Mouse (Mus musculus): ENCODE results near the gene Asz1. TPM values are rescaled to one million over a fixed set of nuclear protein-coding genes. Genes with fewer than 3 reads are reported as not detected.

Gene Asz1
- polyA plus RNA-seq, 1 experiment from 2014 or later: not detected

GRCm38 (mm10) chr6:18051702-18052101 is 57.2 kb downstream of the Asz1 start:
- H3K27ac ChIP-seq: no peak overlapping the region
- 77% methylated on average over 5 of the region's 5 CpGs for WGBS
- H3K4me3 ChIP-seq: no peak overlapping the region
- no peaks in the 10 kb centered on the region for H3K36me3 ChIP-seq
- no peaks in the 10 kb centered on the region for H3K4me1 ChIP-seq
- H3K27me3 ChIP-seq: no peaks in the 10 kb centered on the region
- no peaks in the 10 kb centered on the region for H3K9me3 ChIP-seq
- H3K9ac ChIP-seq: no peak overlapping the region
- ATAC-seq (ENCODE audit: insufficient number of reproducible peaks, insufficient read depth, low FRiP score, low TSS enrichment, low read depth): no peak
- no peak overlapping the region for H3K4me2 ChIP-seq

DNA sequence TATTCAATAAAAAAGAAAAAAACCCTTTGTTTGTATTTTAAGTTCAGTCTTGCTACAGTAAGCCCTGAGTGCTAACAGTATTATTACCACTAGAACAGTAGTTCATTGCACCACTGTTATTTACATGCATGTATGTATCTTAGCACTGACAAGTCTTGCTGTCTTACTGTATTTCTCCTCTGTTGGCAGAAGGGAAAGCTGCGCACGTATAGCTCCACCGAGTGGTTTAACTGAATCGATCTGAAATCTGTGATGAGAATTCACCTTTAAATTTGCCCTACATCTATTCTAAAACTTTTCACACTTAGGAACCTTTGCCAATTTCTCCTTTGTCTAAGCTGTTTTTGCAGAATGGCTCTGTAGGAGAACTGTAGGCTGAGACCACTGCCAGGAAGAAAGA is 64.6 kb downstream of the Asz1 start:
- Histone ChIP-seq H3K4me2 (no peak overlapping the region), H3K9ac (no peak overlapping the region), H3K4me3 (no peak overlapping the region), H3K9me3 (no peaks in the 10 kb centered on the region), H3K27me3 (no peaks in the 10 kb centered on the region), H3K27ac (no peak overlapping the region), H3K36me3 (no peaks in the 10 kb centered on the region), H3K4me1 (no peaks in the 10 kb centered on the region)
- no peak for ATAC-seq (ENCODE audit: insufficient number of reproducible peaks, insufficient read depth, low FRiP score, low TSS enrichment, low read depth)
- WGBS: 84% methylated on average over 4 of the region's 4 CpGs

- Histone ChIP-seq H3K27ac (no peak overlapping the region), H3K36me3 (no peaks in the 10 kb centered on the region), H3K4me1 (no peaks in the 10 kb centered on the region), H3K4me2 (no peak overlapping the region), H3K27me3 (no peaks in the 10 kb centered on the region), H3K9me3 (no peaks in the 10 kb centered on the region), H3K4me3 (no peak overlapping the region), H3K9ac (no peak overlapping the region)
- 83% methylated on average over 5 of the region's 5 CpGs for WGBS
- ATAC-seq (ENCODE audit: insufficient number of reproducible peaks, insufficient read depth, low FRiP score, low TSS enrichment, low read depth): no peak
These were observed 65.7 kb downstream of the Asz1 start for GRCm38 (mm10) chr6:18043172-18043571.

- H3K9ac ChIP-seq: no peak overlapping the region
- no peaks in the 10 kb centered on the region for H3K36me3 ChIP-seq
- H3K27me3 ChIP-seq: peaks cover 48% of the 10 kb centered on the region
- peak overlapping the region; percentile 95 for H3K4me2 ChIP-seq
- peaks cover 25% of the 10 kb centered on the region for H3K4me1 ChIP-seq
- ATAC-seq (ENCODE audit: insufficient number of reproducible peaks, insufficient read depth, low FRiP score, low TSS enrichment, low read depth): no peak
- H3K9me3 ChIP-seq: no peaks in the 10 kb centered on the region
- WGBS: 22% methylated on average over 6 of the region's 6 CpGs
- peak overlapping the region; percentile 54 for H3K4me3 ChIP-seq
- no peak overlapping the region for H3K27ac ChIP-seq
These were observed 76.6 kb downstream of the Asz1 start for GRCm38 (mm10) chr6:18032271-18032670.

DNA sequence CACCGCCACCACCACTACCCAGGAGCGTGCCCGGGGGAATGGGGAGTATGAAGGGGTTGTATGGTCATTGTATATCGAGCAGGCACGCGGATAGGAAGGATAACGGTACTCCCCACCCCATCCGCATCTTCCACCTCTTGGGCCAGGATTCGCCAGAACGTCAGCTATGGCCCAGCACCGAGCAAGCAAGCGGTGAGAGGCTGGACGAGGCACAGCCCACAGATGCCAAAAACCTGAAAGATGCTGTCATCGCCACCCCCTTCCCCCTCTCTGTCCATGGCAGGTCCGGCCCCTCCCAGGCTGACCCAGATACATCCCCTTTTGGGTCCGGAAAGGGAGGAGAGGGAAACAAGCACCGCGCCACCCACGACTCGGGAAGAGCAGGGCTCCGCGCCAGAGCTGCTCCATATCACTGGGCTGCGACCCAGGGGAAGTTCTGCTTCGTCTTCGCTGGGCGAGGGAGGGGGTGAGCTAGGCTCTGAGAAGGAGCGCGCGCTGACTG is 77.3 kb downstream of the Asz1 start:
- H3K4me1 ChIP-seq: peaks cover 25% of the 10 kb centered on the region
- peak overlapping the region; percentile 54 for H3K4me3 ChIP-seq
- H3K36me3 ChIP-seq: no peaks in the 10 kb centered on the region
- H3K27me3 ChIP-seq: peaks cover 48% of the 10 kb centered on the region
- WGBS: 2% methylated on average over 29 of the region's 29 CpGs
- no peak overlapping the region for H3K27ac ChIP-seq
- H3K4me2 ChIP-seq: peak overlapping the region; percentile 95
- no peaks in the 10 kb centered on the region for H3K9me3 ChIP-seq
- H3K9ac ChIP-seq: peak overlapping the region; percentile 62
- ATAC-seq (ENCODE audit: insufficient number of reproducible peaks, insufficient read depth, low FRiP score, low TSS enrichment, low read depth): no peak

DNA sequence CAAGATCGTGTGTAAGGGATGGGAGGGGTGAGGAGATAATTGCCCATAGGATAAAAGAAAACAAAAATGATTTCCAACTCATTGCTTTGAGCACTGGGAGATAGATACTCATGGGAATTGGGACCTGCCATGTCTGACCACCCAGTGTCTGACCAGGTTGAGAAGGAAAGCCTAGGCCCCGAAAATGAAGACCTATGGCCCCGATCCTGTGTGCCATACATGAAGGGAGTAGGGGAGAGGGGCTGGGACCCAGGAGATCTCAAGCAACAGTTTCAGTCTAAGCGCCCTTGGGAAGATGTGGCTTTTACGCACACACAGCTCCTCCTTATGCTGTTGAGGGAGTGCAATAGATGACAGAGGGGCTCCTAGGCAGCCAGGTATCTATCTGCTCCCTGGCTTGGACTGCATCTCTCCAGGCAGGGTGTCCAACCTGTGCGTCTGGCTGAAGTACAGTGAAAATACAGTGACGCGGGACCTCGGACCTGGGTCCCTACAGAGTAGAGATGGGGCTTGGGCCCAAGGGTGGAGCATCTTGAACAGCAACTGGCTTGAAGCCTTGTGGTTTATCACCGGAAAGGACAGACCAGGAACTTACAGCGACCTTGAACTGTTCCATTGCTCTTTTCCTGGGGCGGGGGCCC is 77.9 kb downstream of the Asz1 start:
- Histone ChIP-seq H3K4me2 (peak overlapping the region; percentile 95), H3K36me3 (no peaks in the 10 kb centered on the region), H3K27ac (no peak overlapping the region), H3K27me3 (peaks cover 48% of the 10 kb centered on the region), H3K4me1 (peaks cover 25% of the 10 kb centered on the region), H3K4me3 (peak overlapping the region; percentile 54), H3K9me3 (no peaks in the 10 kb centered on the region), H3K9ac (peak overlapping the region; percentile 62)
- no peak for ATAC-seq (ENCODE audit: insufficient number of reproducible peaks, insufficient read depth, low FRiP score, low TSS enrichment, low read depth)
- WGBS: 9% methylated on average over 12 of the region's 12 CpGs

- Histone ChIP-seq H3K4me2 (peak within 1 kb of the TSS; percentile 95), H3K9ac (peak within 1 kb of the TSS; percentile 65), H3K9me3 (no peaks in the 10 kb centered on the region), H3K27ac (no peak within 1 kb of the TSS), H3K4me3 (peak within 1 kb of the TSS; percentile 54), H3K4me1 (peaks cover 25% of the 10 kb centered on the region), H3K36me3 (no peaks in the 10 kb centered on the region), H3K27me3 (peaks cover 48% of the 10 kb centered on the region)
- peak; percentile 60; the same call in 1 of the 2 replicates for ATAC-seq (ENCODE audit: insufficient number of reproducible peaks, insufficient read depth, low FRiP score, low TSS enrichment, low read depth)
- WGBS: under 1% methylated on average over 46 of the region's 47 CpGs
These were observed 78.9 kb downstream of the Asz1 start, which contains the start of gene Wnt2 for GRCm38 (mm10) chr6:18029746-18030656. Gene Wnt2, minus strand, starts transcription at chr6:18030585.

GRCm38 (mm10) chr6:18024133-18024794 is 84.6 kb downstream of the Asz1 start:
- Histone ChIP-seq H3K27ac (no peak overlapping the region), H3K36me3 (no peaks in the 10 kb centered on the region), H3K9ac (no peak overlapping the region), H3K9me3 (no peaks in the 10 kb centered on the region), H3K4me2 (no peak overlapping the region), H3K27me3 (peaks cover 13% of the 10 kb centered on the region), H3K4me3 (no peak overlapping the region), H3K4me1 (no peaks in the 10 kb centered on the region)
- whole genome bisulfite sequencing: 83% methylated on average over 8 of the region's 8 CpGs
- ATAC-seq (ENCODE audit: insufficient number of reproducible peaks, insufficient read depth, low FRiP score, low TSS enrichment, low read depth): no peak

- no peak for ATAC-seq (ENCODE audit: insufficient number of reproducible peaks, insufficient read depth, low FRiP score, low TSS enrichment, low read depth)
- peak overlapping the region; percentile 33 for H3K4me2 ChIP-seq
- H3K27ac ChIP-seq: peak overlapping the region; percentile 57; the same call in 1 of the 2 replicates
- 23% methylated on average over 7 of the region's 7 CpGs for WGBS
- no peaks in the 10 kb centered on the region for H3K27me3 ChIP-seq
- no peak overlapping the region for H3K4me3 ChIP-seq
- no peaks in the 10 kb centered on the region for H3K36me3 ChIP-seq
- H3K4me1 ChIP-seq: peaks cover 12% of the 10 kb centered on the region
- no peaks in the 10 kb centered on the region for H3K9me3 ChIP-seq
- H3K9ac ChIP-seq: 0 out of 2 replicates have a peak overlapping the region, but pooled peaks have one; percentile 11
These were observed 95.5 kb downstream of the Asz1 start for GRCm38 (mm10) chr6:18013346-18013745.

- 63% methylated on average over 3 of the region's 3 CpGs for WGBS
- H3K9me3 ChIP-seq: no peaks in the 10 kb centered on the region
- H3K4me2 ChIP-seq: no peak overlapping the region
- H3K36me3 ChIP-seq: no peaks in the 10 kb centered on the region
- no peak for ATAC-seq (ENCODE audit: insufficient number of reproducible peaks, insufficient read depth, low FRiP score, low TSS enrichment, low read depth)
- no peak overlapping the region for H3K9ac ChIP-seq
- H3K27ac ChIP-seq: no peak overlapping the region
- H3K27me3 ChIP-seq: no peaks in the 10 kb centered on the region
- H3K4me1 ChIP-seq: no peaks in the 10 kb centered on the region
- H3K4me3 ChIP-seq: no peak overlapping the region
These were observed 101.5 kb downstream of the Asz1 start for GRCm38 (mm10) chr6:18007356-18007755.

GRCm38 (mm10) chr6:18002065-18002464 is 106.8 kb downstream of the Asz1 start:
- no peak overlapping the region for H3K9ac ChIP-seq
- no peaks in the 10 kb centered on the region for H3K4me1 ChIP-seq
- no peak overlapping the region for H3K4me3 ChIP-seq
- ATAC-seq (ENCODE audit: insufficient number of reproducible peaks, insufficient read depth, low FRiP score, low TSS enrichment, low read depth): no peak
- no peak overlapping the region for H3K4me2 ChIP-seq
- H3K27ac ChIP-seq: no peak overlapping the region
- H3K36me3 ChIP-seq: no peaks in the 10 kb centered on the region
- 92% methylated on average over 6 of the region's 6 CpGs for WGBS
- H3K27me3 ChIP-seq: no peaks in the 10 kb centered on the region
- no peaks in the 10 kb centered on the region for H3K9me3 ChIP-seq

Data from embryonic facial prominence, embryonic 13.5 days (tissue).